Mouse (Mus musculus) Muller cell, postnatal 12 days (primary cell): ENCODE measurements around the gene Kctd2.
"Not testable (repeated sequence)": the region's sequence is repeated elsewhere in the genome, so short reads cannot be mapped to it uniquely, and the experiment has no call there.

Experiments used
- DNase-seq: peaks from one replicate; pipeline ENCODE4 v3.0.0-alpha.2; 2015; ENCODE audit errors: inconsistent ontology term

The Kctd2 gene

DNA sequence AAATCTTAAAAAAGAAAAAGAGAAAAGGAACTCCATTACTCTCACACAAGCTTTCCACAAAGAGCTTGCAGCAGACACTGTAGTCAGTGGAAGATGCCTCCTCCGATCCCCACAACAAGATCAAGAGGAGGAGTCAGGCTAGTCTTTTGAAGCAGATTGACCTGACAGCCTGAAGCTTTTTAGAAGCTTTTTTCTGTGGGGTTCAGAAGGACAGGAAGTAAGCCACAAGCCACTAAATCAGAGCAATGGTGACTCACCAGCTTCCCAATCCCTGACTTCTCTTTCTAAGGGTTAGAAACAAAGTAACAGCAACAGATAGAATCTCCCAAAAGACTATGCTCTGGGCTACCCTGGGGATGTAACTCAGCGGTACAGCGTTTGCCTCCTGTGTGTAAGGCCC is 19.4 kb downstream of the Kctd2 start:
- DNase-seq, result peak; percentile 37

DNA sequence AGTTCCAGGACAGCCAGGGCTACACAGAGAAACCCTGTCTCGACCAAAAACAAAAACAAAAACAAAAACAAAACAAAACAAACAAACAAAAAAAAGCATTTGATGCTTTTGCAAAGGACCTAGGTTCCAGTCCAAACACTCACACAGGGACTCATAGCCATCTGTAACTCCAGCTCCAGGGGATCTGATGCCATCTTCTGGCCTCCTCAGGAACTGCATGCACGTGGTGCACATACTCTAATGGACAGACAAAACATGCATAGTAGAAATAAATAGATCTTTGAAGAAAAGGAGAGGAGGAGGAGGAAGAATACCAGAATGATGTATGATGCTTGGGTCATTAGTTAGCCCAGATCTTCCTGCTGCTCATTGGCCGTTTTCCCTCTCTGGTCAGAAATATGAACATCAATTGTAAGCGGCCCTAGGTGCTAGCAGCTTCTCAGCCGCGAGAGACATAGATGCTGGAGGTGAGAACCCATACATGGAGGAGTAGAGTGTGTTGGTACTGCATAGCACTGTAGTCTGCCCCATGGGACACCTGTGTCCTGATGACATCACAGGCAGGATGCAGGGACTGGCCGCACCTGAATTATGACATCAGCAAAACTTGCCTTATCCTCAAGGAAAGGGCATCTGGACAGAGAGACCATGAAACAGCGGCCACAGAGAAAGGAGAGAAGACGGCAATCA is 20.1 kb downstream of the Kctd2 start, which contains the start of gene Trim80:
TSS of gene Trim80 (plus strand) at position 640 of the 690 bp plus-strand sequence.
- DNase-seq, result no peak

DNA sequence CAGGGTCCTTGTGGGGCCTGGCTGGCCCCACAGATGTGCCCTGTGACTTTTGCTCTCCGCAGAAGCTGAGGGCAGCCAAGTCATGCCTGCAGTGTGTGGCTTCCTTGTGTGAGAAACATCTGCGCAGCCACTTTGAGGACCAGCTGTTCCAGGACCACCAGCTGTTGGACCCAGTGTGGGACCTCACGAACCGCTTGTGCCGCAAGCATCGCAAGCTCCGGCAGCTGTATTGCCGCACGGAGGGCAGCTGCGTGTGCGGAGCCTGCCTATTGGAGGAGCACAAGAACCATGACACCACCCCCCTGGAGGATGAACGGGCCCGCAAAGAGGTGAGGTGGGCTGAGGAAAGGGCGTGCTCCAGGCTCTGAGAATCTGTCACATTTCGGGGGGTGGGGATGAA is 21.5 kb downstream of the Kctd2 start:
- DNase-seq, result no peak

DNA sequence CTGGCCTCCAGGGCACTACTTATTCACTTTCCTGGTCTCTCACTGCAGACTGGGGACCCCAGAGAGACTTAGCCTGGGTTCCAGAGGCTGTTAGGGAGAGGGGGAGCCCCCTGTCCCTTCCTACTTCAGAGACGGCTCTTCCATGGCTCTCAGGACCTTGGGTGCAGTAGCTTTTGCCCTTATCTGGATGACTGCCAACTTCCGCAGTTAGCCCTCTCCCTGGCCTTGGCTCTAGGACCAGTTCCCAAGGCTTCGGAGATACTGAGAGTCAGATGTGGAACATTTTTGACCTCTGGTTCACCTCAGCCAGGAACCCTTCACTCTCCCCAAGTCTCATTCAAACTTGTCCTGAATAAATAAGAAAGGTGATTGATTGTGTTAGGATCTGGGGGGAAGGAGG is 27.0 kb downstream of the Kctd2 start:
- DNase-seq, result no peak

DNA sequence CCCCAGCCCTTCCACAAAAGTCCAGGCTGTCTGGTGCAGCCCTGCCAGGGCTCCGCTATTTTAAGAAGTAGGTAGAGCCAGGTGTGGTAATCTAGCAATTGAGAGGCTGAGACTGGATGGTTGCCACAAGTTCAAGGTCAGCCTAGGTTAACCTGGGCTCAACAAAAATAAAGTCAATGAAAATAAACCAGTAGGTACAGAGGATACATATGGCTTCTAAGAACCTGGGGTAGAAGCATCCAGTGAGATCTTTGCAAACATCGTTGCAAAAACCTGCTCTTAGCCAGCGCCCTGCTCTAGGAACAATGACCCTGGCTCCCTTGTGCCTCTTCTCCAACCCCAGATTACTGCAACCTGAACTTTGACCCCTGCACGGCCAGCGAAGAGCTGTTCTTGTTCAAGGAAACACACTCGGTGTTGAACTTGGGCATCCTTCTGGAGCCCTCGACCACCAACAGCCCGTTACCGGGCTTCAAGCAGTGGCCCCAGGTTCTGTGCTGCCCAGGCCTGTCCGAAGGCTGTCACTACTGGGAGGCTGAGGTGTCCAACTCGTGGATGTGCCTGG is 27.5 kb downstream of the Kctd2 start:
- DNase-seq, result no peak

DNA sequence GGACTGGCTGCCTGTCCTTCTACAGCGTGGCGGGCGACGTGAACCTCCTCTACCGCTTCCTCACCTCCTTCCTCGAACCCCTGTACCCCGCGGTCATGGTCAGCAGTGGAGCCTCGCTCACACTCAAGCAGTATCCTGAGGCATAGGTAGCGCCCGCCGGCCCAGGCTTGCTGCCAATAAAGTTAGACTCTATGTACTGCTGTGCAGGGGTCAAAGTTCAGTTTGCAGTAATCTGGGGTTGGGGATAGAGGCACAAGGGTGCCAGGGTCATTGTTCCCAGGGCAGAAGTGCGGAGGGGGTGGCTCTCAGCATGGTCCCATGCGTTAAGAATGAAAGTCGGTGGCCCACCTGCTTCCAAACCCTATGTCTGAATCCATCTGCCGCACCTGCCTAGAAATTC is 28.1 kb downstream of the Kctd2 start:
- no peak for DNase-seq

DNA sequence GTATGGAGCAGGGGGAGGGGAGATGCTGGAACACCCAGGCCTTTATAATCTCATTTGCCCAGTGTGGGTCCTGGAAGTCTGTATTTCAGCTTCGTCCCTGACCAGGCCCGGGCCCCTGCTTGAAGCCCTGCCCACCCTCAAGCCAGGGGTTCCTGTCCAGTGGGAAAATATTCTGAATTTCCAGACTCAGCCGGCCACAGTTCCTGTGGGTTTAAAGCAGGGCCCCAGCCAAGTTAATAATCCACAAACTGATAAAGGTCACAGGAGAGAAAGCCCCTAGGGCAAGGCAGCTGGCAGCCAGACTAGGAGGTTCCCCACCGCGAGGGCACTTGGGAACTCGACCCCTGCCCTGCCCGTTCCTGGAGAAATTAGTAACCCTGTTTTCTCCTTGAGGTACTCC is 29.1 kb downstream of the Kctd2 start:
- DNase-seq, result no peak

DNA sequence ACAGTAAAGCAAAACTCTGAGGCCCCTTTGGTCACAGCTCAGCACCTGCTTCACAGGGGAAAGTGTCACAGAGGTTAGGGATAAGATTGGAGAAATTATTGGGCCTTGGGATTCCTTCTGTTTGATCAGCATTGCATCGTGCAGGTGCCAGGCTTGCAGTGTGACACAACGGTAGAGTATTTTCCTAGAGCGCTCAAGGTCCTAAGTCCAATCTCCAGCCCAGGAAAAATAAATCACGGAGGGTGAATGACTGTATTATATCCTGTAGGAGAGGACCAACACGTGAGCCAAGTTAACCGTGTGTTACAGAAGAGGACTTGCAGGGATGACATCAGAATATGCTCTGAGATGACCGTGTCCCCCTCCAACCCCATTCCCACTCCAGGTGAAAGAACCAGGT is 30.2 kb downstream of the Kctd2 start:
- DNase-seq, result no peak

DNA sequence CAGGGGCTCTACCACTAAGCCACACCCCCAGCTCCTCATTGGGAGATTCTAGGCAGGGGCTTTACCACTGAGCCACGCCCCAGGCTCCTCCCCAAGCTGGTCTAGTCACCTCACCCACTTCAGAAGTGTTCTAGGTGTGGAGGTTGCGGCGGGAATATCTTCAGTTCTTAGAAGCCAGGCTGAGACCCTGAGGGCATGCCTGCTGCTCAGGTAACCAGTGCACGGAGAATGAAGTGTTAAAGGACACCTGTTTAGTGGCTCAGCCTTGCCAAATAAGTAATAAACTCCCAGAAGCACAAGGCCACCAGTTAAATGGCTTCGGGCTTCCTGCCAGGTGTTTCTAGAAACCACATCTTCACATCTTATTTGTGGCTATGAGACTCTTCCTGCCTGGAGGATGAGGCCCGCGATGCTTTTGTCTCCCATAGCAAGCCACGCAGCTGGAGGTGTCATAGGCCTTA is 31.9 kb downstream of the Kctd2 start:
- DNase-seq, result no peak

DNA sequence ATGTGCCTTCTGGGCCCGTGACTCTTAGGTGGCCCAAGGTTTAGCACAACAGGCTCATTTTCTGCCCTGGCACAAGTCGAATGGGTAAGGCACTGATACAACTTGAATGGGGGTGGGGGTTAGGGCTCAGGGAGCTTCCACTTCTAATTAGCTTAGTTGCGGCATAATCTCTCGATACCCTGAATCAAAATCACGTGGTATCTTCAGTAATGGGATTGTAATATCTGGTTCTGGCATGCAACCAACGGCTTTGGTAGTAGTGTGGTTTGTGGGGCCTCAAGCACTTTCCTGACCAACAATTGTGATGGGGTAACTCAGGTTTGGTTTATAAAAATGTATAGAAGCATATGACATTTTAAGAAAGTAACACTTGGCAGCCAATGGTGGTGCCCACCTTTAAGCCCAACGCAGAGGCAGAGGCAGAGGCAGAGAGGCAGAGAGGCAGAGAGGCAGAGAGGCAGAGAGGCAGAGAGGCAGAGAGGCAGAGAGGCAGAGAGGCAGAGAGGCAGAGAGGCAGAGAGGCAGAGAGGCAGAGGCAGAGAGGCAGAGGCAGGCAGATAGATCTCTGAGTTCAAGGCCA is 32.4 kb downstream of the Kctd2 start:
- DNase-seq, result no peak

DNA sequence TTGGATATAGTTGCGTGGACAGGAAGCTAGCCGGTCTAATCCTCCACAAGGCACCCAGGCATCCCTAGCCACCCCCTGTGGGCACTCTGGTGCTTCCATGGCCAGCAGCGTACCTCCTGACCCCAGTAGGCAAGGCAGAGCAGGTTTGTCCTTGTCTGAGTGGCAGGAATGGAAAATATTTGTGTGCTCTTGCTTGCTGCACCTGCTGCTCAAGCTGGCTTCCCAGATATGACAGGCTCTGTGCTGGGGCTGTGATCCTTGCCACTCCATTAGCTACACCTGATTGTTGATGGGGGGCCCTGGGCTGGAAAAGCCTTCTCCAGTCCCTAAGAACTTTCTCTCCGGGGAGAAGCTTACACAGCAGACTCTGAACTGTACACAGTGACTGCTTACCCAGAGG is 33.4 kb downstream of the Kctd2 start:
- no peak for DNase-seq

DNA sequence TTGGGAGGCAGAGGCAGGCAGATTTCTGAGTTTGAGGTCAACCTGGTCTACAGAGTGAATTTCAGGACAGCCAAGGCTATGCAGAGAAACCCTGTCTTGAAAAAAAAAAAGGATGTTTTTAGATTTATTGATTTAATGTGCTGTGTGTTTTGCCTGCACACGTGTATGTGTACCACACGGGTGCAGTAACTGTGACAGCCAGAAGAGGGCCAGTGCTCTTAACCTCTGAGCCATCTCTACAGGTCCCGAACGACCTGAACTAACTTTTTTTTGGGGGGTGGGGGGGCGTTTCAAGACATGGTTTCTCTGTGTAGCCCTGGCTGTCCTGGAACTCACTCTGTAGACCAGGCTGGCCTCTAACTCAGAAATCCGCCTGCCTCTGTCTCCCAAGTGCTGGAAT is 34.9 kb downstream of the Kctd2 start:
- DNase-seq, result not testable (repeated sequence)

DNA sequence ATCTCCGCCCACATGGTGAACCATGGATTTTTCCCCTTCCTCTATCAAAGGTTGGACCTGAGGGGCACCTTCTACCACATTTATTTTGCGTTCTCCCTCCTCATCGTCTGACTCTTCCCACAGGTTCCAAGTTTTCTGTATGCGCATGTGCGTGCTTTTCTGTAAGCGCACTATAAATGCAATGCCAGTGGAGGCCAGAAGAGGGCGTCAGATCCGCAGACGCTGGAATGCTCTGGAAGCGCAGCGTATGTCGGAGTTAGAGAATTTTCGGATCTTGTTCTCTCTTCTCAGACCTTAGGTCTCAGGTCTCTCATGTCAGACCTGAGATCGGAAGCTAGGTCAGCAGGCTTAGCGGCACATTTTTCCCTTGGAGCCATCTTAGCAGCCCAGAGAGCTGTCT is 35.7 kb downstream of the Kctd2 start:
- DNase-seq, result no peak

DNA sequence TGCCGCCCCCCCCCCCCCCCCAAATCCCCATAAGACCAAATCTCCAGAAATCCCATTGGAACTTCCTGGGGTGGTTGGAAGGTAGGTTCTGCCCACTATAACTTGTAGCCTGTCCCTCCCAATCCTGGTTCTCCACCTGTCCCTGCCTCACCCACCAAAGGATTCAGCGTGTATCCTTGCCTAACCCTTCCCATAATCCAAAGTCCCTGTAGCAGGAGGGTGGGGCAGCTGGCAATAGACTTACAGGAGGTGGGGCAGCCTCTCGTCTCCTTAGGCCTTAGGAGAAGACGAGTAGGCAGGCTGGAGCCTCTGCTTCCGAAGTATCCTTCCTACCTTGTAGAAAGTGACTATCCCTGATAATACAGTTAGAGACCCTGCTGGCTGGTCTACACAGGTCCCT is 36.3 kb downstream of the Kctd2 start:
- DNase-seq, result no peak

DNA sequence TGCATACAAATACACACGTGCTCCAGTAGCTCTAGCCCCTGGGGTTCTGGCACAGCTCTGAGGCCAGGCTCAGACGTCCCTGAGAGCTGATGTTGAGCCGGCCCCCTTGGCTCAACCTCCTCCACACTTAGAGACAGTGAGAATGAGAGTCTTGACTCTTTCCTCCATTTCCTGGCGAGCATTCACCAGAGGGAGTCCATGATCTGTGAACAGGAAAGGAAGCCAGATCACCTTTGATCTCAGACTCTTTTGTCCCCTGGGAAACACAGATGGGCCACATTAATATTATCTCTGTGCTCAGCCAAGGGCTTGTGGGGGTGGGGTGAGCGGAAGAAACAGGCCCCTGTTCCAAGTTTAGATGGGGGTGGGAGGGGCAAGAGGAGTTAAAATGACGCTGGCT is 37.5 kb downstream of the Kctd2 start:
- no peak for DNase-seq

DNA sequence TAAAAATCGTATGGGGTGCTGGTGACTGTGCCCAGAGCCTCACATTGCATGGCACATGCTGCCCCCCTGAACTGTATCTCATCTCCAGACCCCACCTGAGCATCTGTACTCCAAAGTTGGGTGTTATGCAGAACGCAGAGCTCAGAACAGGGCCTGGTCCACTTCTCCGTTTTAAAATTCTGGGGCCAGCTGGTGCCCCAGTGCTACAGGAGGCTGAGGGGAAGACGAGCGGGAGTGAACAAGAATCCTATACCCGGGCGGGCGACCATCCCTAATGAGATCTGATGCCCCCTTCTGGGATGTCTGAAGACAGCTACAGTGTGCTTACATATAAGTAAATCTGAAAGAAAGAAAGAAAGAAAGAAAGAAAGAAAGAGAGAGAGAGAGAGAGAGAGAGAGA is 41.0 kb downstream of the Kctd2 start:
- no peak for DNase-seq

DNA sequence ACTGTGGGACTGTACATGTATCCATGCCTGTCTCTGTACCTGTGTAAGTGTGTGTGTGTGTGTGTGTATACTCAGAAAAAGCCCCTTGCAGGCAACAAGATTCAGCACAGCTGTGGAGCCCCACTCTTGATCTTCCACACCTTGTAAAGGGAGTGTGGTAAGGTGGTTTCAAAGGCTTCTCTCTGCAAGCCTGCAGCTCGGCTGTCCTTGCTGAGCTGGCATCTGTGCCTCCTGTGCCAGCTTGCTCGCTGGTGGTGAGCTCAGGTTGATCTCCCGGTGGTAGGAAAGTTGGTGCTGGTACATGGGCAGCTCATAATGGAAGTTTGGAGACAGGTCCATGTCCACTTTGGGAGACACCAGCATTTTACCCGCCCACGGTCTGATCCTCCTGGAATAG is 41.9 kb downstream of the Kctd2 start:
- DNase-seq, result no peak

DNA sequence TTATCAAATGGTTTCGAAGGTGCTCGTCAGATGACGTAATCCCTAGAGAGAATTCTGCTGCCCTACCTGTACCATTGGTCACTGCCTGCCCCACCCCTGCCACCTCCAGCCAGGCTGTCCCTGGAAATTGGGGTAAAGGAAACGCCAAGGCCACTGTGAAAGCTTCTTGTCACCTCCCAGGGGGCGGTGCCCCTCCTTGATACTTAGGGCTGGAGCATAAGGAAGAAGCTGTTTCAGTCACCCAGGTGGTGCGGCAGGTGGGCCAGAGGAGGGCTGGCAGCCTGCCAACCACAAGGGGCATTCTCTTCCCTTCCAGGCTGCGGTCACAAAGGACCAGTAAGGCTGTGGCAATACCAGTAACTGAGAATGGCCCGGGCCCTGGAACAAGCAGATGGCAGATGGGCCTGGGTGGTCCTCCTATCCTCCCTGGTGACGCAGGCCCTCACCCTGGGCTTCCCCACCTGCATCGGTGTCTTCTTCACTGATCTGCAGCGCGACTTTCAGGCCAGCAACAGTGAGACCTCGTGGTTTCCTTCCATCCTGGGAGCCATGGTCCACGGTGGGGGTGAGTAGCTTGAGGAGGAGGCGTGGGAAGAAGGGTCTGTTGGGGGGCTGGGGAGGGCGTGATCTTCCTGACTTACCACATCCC is 42.4 kb downstream of the Kctd2 start, which contains the start of gene Slc16a5:
TSS of gene Slc16a5 (plus strand) at position 232 of the 649 bp plus-strand sequence.
- DNase-seq, result no peak

DNA sequence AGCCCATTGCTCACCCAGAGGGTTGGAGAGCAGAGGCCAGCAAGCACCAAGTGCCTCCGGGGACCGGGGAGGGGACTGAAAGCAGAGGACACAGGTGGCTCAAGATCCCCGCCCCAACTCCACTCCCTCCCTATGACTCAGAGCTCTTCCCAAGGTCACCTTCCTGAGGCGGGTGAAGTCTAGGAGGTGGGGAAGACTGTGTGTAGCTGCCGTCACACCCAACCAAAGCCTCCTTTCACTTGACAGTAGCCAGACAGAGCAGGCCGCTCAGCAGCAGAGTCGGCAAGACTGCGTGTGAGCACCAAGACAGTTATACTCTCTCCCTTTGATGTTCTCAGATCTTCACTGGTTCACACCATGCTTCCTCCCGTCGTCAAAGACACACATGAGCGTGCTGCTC is 43.5 kb downstream of the Kctd2 start:
- DNase-seq, result no peak

DNA sequence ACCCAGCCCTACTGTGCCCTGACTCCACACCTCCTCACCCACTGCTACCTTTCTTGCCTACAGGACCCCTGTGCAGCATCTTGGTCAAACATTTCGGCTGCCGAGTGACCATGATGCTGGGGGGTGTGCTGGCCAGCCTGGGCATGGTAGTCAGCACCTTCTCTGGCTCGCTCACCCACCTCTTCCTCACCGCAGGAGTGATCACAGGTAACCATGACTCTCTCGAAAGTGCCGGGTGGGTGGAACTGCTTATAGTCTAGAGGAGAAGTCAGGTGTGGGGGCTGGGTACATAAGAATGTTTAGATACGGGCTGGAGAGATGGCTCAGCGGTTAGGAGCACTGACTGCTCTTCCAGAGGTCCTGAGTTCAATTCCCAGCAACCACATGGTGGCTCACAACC is 44.9 kb downstream of the Kctd2 start:
- no peak for DNase-seq

DNA sequence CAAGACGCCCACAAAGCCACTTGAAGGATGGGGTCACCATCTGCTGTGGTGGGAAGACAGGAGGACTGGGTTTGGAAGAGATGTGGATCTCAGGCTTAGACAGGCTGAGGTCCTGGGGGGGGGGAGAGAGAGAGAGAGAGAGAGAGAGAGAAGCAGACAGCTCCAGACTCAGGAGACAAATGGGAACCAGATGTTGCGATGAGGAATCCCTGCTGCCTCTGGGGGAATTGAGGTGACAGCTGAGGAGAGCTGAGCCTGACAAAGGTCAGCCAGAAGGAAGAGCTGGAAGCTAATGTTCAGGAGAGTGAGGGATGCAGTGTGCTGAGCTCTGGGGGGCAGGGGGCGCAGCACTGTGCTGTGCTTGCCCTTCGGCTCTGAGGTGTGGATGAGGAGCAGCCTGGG is 47.3 kb downstream of the Kctd2 start:
- DNase-seq, result no peak

DNA sequence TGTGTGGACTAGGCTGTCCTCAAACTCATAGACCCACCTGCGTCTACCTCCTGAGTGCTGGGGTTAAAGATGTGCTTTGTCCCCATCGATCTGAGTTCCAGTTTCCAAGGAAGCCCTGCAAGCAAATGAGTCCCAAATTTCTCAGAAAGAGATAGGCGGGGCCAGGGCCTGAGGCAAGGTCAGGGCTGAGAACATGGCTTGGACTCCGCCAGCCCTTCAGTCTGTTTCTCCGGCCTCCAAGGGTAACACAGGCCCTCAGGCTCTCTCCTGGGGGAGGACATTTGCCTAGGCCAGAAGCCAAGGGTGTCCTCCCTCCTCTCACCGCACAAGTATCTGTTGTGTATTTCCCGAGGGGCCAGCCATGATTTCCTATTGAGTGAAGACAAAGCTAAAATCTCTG is 52.3 kb downstream of the Kctd2 start:
- DNase-seq, result no peak
